Mouse (Mus musculus) small intestine, adult 2 months (tissue): ENCODE data around the gene Cntn4. TPM values are rescaled to one million over a fixed set of nuclear protein-coding genes. Genes with fewer than 3 reads are reported as not detected.

Experiments
- H3K27ac ChIP-seq: fragments of 200-500 bp; 2 replicates; pipeline ENCODE4 v1.5.1; 2012; ENCODE audit warnings: low read depth, low read length, control low read depth, inconsistent platforms; ENCODE audit not compliant: insufficient read depth
- H3K27me3 ChIP-seq: fragments of 200-500 bp; 2 replicates; pipeline ENCODE4 v1.6.1; 2012; ENCODE audit warnings: mild to moderate bottlenecking, moderate library complexity, low read length, inconsistent platforms; ENCODE audit not compliant: control insufficient read depth, insufficient read depth
- H3K36me3 ChIP-seq: fragments of 200-500 bp; 2 replicates; pipeline ENCODE4 v1.6.1; 2012; ENCODE audit warnings: mild to moderate bottlenecking, low read length, control low read depth, inconsistent platforms; ENCODE audit not compliant: control insufficient read depth, insufficient read depth
- H3K4me1 ChIP-seq: fragments of 200-500 bp; 2 replicates; pipeline ENCODE4 v1.6.1; 2012; ENCODE audit warnings: low read length, inconsistent platforms, mixed read lengths; ENCODE audit not compliant: control insufficient read depth, insufficient read depth, insufficient read length
- H3K4me3 ChIP-seq: fragments of 200-500 bp; 2 replicates; pipeline ENCODE4 v1.5.1; 2012; ENCODE audit warnings: low read depth, mild to moderate bottlenecking, control low read depth, inconsistent platforms, low read length, moderate library complexity
- CTCF ChIP-seq: fragments of 200-500 bp; IDR thresholded peaks from 2 replicates; pipeline ENCODE4 v1.5.1; 2012; ENCODE audit warnings: low read depth, mild to moderate bottlenecking, control low read depth, inconsistent platforms, low read length, moderate library complexity, mixed read lengths; ENCODE audit not compliant: insufficient replicate concordance, insufficient read length; ENCODE audit errors: extremely low read depth
- POLR2A ChIP-seq: fragments of 200-500 bp; IDR thresholded peaks from 2 replicates; pipeline ENCODE4 v1.6.1; 2012; ENCODE audit warnings: low read depth, mild to moderate bottlenecking, control low read depth, inconsistent platforms, low read length, moderate library complexity
- WGBS: fragments of 180-500 bp; shearing (Covaris S2); methylation state at CpG from one replicate; pipeline ENCODE4 v1.1.7; 2018; 5-methylcytosine and 5-hydroxymethylcytosine counted together
- polyA plus RNA-seq: library from polyadenylated mRNA; depleted of rRNA; stranded (reverse); fragments of >200 nt; gene quantifications from 2 replicates; pipeline ENCODE4 v1.2.3, GENCODE M21; 2012

Gene Cntn4
- polyA plus RNA-seq, 1 experiment = not detected

DNA sequence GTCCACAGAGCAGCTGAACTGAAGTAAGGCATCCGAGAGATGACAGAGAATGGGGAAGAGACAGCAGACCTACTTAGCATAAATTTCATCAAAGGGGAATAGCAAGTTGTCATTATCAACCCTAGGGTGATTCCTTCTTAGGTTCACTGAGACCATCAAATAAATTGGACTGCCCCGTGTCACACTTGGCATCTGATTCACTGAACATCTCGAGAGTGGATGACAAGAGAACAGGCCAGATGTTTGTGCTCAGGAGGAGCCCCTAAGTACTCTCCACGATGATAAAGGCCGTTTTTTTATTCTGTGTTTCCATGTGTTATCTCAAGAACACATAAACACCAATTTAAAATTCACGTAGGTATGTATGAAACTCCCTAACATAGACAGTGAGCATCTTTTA lies 780.7 kb downstream of the Cntn4 start:
- H3K4me1 ChIP-seq = no peaks in the 10 kb centered on the region
- no peak overlapping the region for H3K27ac ChIP-seq
- WGBS = 70% methylated on average over 6 of the region's 6 CpGs
- no peaks in the 10 kb centered on the region for H3K36me3 ChIP-seq
- H3K27me3 ChIP-seq = no peaks in the 10 kb centered on the region
- TF ChIP-seq POLR2A = no peak
- TF ChIP-seq CTCF = no peak
- no peak overlapping the region for H3K4me3 ChIP-seq

GRCm38 (mm10) chr6:106462403-106462802 lies 784.9 kb downstream of the Cntn4 start:
- Histone ChIP-seq H3K27ac (no peak overlapping the region), H3K4me3 (no peak overlapping the region), H3K4me1 (no peaks in the 10 kb centered on the region), H3K36me3 (no peaks in the 10 kb centered on the region), H3K27me3 (no peaks in the 10 kb centered on the region)
- TF ChIP-seq CTCF (no peak), POLR2A (no peak)
- WGBS = 87% methylated on average over 6 of the region's 6 CpGs

DNA sequence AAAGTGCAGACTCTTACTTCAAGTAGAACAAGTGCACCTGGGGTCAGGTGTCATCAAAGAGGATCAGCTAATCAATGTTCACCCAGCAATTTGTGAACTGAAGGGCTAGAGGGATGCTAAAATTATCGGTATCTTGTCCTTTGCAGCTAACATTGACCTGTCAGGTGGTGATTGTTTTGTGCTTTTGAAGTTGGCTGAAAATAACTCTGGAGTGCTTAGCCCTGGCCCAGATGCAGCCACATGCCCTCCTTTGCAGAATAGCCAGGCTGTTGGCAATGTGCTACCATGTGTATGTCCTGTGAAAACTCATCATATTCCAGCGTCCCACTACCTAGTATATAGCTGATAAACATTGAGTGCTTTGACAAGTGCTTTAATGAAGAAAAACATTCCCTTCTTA lies 786.4 kb downstream of the Cntn4 start:
- H3K27ac ChIP-seq = no peak overlapping the region
- 62% methylated on average over 2 of the region's 2 CpGs for WGBS
- TF ChIP-seq POLR2A (no peak), CTCF (no peak)
- H3K36me3 ChIP-seq = no peaks in the 10 kb centered on the region
- H3K4me1 ChIP-seq = no peaks in the 10 kb centered on the region
- H3K4me3 ChIP-seq = no peak overlapping the region
- H3K27me3 ChIP-seq = no peaks in the 10 kb centered on the region

- Histone ChIP-seq H3K27ac (no peak overlapping the region), H3K4me1 (no peaks in the 10 kb centered on the region), H3K27me3 (no peaks in the 10 kb centered on the region), H3K36me3 (no peaks in the 10 kb centered on the region), H3K4me3 (no peak overlapping the region)
- TF ChIP-seq POLR2A = no peak
- TF ChIP-seq CTCF = no peak
- WGBS = 11% methylated on average over 2 of the region's 2 CpGs
Observed at GRCm38 (mm10) chr6:106465766-106466165, 788.3 kb downstream of the Cntn4 start.

GRCm38 (mm10) chr6:106466267-106467029 lies 789.0 kb downstream of the Cntn4 start:
- 45% methylated on average over 5 of the region's 5 CpGs for WGBS
- no peaks in the 10 kb centered on the region for H3K4me1 ChIP-seq
- TF ChIP-seq CTCF (no peak), POLR2A (no peak)
- no peak overlapping the region for H3K4me3 ChIP-seq
- no peaks in the 10 kb centered on the region for H3K27me3 ChIP-seq
- H3K27ac ChIP-seq = no peak overlapping the region
- H3K36me3 ChIP-seq = no peaks in the 10 kb centered on the region

GRCm38 (mm10) chr6:106471840-106472608 lies 794.6 kb downstream of the Cntn4 start:
- H3K27me3 ChIP-seq = no peaks in the 10 kb centered on the region
- no peak for TF ChIP-seq POLR2A
- no peak for TF ChIP-seq CTCF
- no peak overlapping the region for H3K4me3 ChIP-seq
- WGBS = 72% methylated on average over 2 of the region's 2 CpGs
- no peak overlapping the region for H3K27ac ChIP-seq
- no peaks in the 10 kb centered on the region for H3K36me3 ChIP-seq
- no peaks in the 10 kb centered on the region for H3K4me1 ChIP-seq

DNA sequence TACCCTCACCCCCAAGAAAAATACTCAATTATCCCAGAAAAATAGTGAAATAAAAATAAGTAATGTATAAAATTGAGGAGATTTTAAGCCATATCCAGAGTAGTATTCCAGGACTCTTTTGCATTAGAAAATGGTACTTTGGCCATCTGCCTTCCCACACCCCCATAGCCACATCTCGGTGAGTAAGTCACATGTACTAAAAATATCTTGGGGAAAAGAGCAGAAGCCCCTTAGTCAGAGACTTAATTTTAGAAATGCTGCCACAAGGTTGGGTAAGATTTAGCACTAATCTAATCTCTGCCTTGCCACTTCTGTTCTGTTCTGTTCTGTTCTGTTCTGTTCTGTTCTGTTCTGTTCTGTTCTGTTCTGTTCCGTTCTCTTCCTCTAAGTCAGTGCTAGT lies 796.4 kb downstream of the Cntn4 start:
- no peak for TF ChIP-seq POLR2A
- TF ChIP-seq CTCF = no peak
- Histone ChIP-seq H3K4me1 (no peaks in the 10 kb centered on the region), H3K36me3 (no peaks in the 10 kb centered on the region), H3K27ac (no peak overlapping the region), H3K27me3 (no peaks in the 10 kb centered on the region), H3K4me3 (no peak overlapping the region)
- 81% methylated on average over 2 of the region's 2 CpGs for WGBS
